Mouse (Mus musculus) myocyte (in vitro differentiated cells): ENCODE data around the gene Frmpd3. TPM values are rescaled to one million over a fixed set of nuclear protein-coding genes. Genes with fewer than 3 reads are reported as not detected.

Experiments used
- H3K27me3 ChIP-seq: one replicate; pipeline ENCODE4 v1.6.1; 2011; ENCODE audit not compliant: control insufficient read depth, insufficient read depth, insufficient read length
- H3K36me3 ChIP-seq: one replicate; pipeline ENCODE4 v1.6.1; 2011; ENCODE audit not compliant: control insufficient read depth, insufficient read depth
- H3K4me2 ChIP-seq: one replicate; pipeline ENCODE4 v1.6.1; 2011; ENCODE audit warnings: low read depth, control low read depth
- H3K4me3 ChIP-seq: one replicate; pipeline ENCODE4 v1.5.1; 2011; ENCODE audit warnings: mild to moderate bottlenecking, control low read depth, moderate library complexity
- H3K79me2 ChIP-seq: one replicate; pipeline ENCODE4 v1.6.1; 2011; ENCODE audit not compliant: control insufficient read depth, insufficient read depth
- H3ac ChIP-seq: one replicate; pipeline ENCODE4 v1.6.1; 2011; ENCODE audit not compliant: control insufficient read depth, insufficient read length
- CEBPB ChIP-seq: IDR thresholded peaks from 2 replicates; pipeline ENCODE4 v1.6.1; 2011; ENCODE audit warnings: mild to moderate bottlenecking, moderate library complexity; ENCODE audit not compliant: poor library complexity, insufficient read depth, severe bottlenecking
- E2F4 ChIP-seq: IDR thresholded peaks from one replicate; pipeline ENCODE4 v1.6.1; 2011; ENCODE audit warnings: mild to moderate bottlenecking, control low read depth, moderate library complexity; ENCODE audit not compliant: insufficient read depth
- MAX ChIP-seq: IDR thresholded peaks from one replicate; pipeline ENCODE4 v1.6.1; 2011; ENCODE audit warnings: low read depth, mild to moderate bottlenecking, control low read depth
- MYOD1 ChIP-seq, 3 experiments: IDR thresholded peaks; one replicate each; pipeline ENCODE4 v1.6.1; 2011; ENCODE audit warnings: control low read depth in 2 of 3, low read depth in 2 of 3, mild to moderate bottlenecking in 2 of 3, moderate library complexity in 1 of 3; ENCODE audit not compliant: insufficient read length in 2 of 3, control insufficient read depth in 1 of 3
- MYOG ChIP-seq, 3 experiments: IDR thresholded peaks; one replicate each; pipeline ENCODE4 v1.6.1; 2011; ENCODE audit warnings: control low read depth in 2 of 3, low read depth in 2 of 3, mild to moderate bottlenecking in 2 of 3; ENCODE audit not compliant: insufficient read length in 2 of 3, control insufficient read depth in 1 of 3, insufficient read depth in 1 of 3
- POLR2A ChIP-seq: IDR thresholded peaks from one replicate; pipeline ENCODE4 v1.6.1; 2011; ENCODE audit warnings: low read depth, mild to moderate bottlenecking, control low read depth, moderate library complexity; ENCODE audit not compliant: insufficient read length
- POLR2AphosphoS2 ChIP-seq: IDR thresholded peaks from one replicate; pipeline ENCODE4 v1.6.1; 2011; ENCODE audit warnings: low read depth, control low read depth; ENCODE audit not compliant: insufficient read length
- REST ChIP-seq: IDR thresholded peaks from one replicate; pipeline ENCODE4 v1.6.1; 2011; ENCODE audit warnings: mild to moderate bottlenecking, control low read depth, moderate library complexity; ENCODE audit not compliant: insufficient read depth, insufficient read length
- SRF ChIP-seq: IDR thresholded peaks from one replicate; pipeline ENCODE4 v1.6.1; 2011; ENCODE audit warnings: low read depth; ENCODE audit not compliant: control insufficient read depth, insufficient read length
- TCF12 ChIP-seq: IDR thresholded peaks from one replicate; pipeline ENCODE4 v1.6.1; 2011; ENCODE audit warnings: mild to moderate bottlenecking, control low read depth; ENCODE audit not compliant: poor library complexity, insufficient read depth, severe bottlenecking
- TCF3 ChIP-seq: IDR thresholded peaks from one replicate; pipeline ENCODE4 v1.6.1; 2011; ENCODE audit warnings: low read depth, control low read depth; ENCODE audit not compliant: insufficient read length
- USF1 ChIP-seq: IDR thresholded peaks from one replicate; pipeline ENCODE4 v1.6.1; 2011; ENCODE audit warnings: low read depth, mild to moderate bottlenecking, control low read depth, moderate library complexity
- polyA plus RNA-seq: library from polyadenylated mRNA; unstranded; fragments of >200 nt; fragmentation: generic; extraction: Trizol; gene quantifications from one replicate; pipeline ENCODE4 v1.2.1, GENCODE M21; 2012; ENCODE audit warnings: missing spikeins

Gene Frmpd3
- polyA plus RNA-seq, 1 experiment = not detected

DNA sequence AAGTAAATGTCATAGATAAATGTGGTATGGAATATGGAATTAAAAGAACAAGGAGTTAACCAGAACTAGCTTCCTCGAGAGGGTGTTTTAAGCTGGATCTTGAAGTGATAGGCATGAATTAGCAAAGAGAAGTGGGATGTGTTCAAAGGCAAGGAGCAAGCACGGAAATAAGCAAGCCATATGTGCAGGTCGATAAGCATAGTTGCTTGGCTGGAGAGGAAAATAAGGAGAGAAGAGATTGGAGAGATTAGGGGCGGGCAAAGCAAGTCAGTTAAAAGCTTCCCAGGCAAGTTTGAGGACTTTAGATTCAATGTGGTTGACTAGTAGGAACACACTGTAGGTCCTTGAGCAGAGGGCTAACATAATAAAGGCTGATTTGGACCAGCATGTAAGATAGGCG, 65.5 kb downstream of the Frmpd3 start:
- Histone ChIP-seq H3ac (no peak overlapping the region), H3K79me2 (no peaks in the 10 kb centered on the region), H3K36me3 (no peaks in the 10 kb centered on the region), H3K27me3 (no peaks in the 10 kb centered on the region), H3K4me2 (no peak overlapping the region), H3K4me3 (no peak overlapping the region)
- TF ChIP-seq POLR2A (no peak), POLR2AphosphoS2 (no peak), REST (no peak), MYOD1 (IDR thresholded peaks at IDR 0.05; ENCODE audit: control insufficient read depth in 1 of 3, insufficient read length in 2 of 3, low read depth in 2 of 3) (no peak), E2F4 (no peak), MAX (no peak)

DNA sequence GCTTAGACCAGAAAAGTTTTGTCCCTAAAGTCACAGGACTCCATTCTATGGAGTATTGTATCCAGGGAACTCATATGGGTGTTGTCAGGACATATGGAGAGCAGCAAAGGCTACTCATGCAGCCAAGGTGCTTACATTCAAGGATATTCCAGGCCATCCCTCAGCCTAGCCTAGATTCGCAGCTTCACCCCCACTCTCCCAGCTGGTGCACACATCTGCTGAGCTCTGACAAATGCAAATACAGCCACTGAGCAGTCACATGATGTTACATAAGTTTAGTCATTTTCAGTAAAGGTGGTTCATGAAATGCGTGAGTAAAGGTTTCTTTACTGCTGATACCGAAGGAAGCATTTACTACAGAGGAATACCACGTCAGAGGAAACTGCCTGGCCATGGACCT, 76.4 kb downstream of the Frmpd3 start:
- no peaks in the 10 kb centered on the region for H3K79me2 ChIP-seq
- H3K36me3 ChIP-seq = no peaks in the 10 kb centered on the region
- H3K4me3 ChIP-seq = no peak overlapping the region
- TF ChIP-seq TCF12 (no peak), USF1 (no peak), E2F4 (no peak), CEBPB (no peak), POLR2A (no peak), MAX (no peak), MYOG (IDR thresholded peaks at IDR 0.05; ENCODE audit: control insufficient read depth in 1 of 3, insufficient read depth in 1 of 3, insufficient read length in 2 of 3, low read depth in 2 of 3) (no peak), SRF (no peak)
- no peak overlapping the region for H3ac ChIP-seq
- H3K4me2 ChIP-seq = no peak overlapping the region
- no peaks in the 10 kb centered on the region for H3K27me3 ChIP-seq

DNA sequence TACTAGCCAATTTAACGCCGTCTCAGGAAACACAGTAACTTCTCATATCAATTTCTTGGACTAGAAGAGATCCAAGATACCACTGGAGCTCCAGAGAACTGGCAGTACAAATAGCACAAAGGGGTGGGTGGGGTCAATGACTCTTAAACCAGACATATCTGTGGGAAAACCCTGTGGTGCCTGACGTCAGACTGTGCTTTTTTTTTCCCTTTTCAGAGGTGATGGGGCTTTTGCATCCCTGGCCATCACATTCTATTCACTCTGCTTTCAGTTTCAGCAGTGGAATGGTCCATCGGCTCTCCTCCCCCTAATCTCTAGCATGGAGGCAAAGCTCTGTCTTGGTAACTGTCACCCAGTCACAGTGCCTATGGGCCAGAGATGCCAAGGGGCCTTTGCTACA, 85.1 kb downstream of the Frmpd3 start:
- H3K4me3 ChIP-seq = no peak overlapping the region
- H3K36me3 ChIP-seq = no peaks in the 10 kb centered on the region
- H3K4me2 ChIP-seq = no peak overlapping the region
- no peaks in the 10 kb centered on the region for H3K27me3 ChIP-seq
- no peak overlapping the region for H3ac ChIP-seq
- TF ChIP-seq POLR2A (no peak), E2F4 (no peak), POLR2AphosphoS2 (no peak), MYOD1 (IDR thresholded peaks at IDR 0.05; ENCODE audit: control insufficient read depth in 1 of 3, insufficient read length in 2 of 3, low read depth in 2 of 3) (no peak), TCF12 (no peak), USF1 (no peak), TCF3 (no peak), SRF (no peak), MAX (no peak), MYOG (IDR thresholded peaks at IDR 0.05; ENCODE audit: control insufficient read depth in 1 of 3, insufficient read depth in 1 of 3, insufficient read length in 2 of 3, low read depth in 2 of 3) (no peak), REST (no peak), CEBPB (no peak)
- no peaks in the 10 kb centered on the region for H3K79me2 ChIP-seq

DNA sequence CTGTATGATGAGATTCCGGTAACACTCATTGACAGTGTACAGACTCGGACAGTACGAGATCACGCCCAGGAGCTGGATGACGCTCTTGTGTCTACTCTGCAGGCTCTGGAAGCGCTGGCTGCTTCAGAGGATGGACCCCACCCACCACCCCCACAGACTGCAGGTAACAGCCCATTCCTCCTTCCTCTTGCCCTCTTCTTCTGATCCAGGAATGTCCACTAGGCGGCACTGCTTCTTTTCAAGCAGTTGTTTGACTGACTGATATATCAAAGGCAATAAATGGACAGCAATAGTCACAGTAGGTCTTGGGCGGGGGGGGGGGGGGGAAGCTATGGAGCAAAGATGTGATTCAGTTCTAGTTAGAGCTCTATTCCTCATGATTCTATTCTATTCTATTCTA, 86.2 kb downstream of the Frmpd3 start:
- Histone ChIP-seq H3K4me2 (no peak overlapping the region), H3ac (no peak overlapping the region), H3K27me3 (no peaks in the 10 kb centered on the region), H3K36me3 (no peaks in the 10 kb centered on the region), H3K79me2 (no peaks in the 10 kb centered on the region), H3K4me3 (no peak overlapping the region)
- no peak for TF ChIP-seq POLR2AphosphoS2
- TF ChIP-seq TCF3 = no peak
- TF ChIP-seq CEBPB = no peak
- no peak for TF ChIP-seq SRF
- no peak for TF ChIP-seq MYOG (IDR thresholded peaks at IDR 0.05; ENCODE audit: control insufficient read depth in 1 of 3, insufficient read depth in 1 of 3, insufficient read length in 2 of 3, low read depth in 2 of 3)
- no peak for TF ChIP-seq POLR2A
- TF ChIP-seq USF1 = no peak
- TF ChIP-seq E2F4 = no peak
- no peak for TF ChIP-seq MAX
- TF ChIP-seq MYOD1 (IDR thresholded peaks at IDR 0.05; ENCODE audit: control insufficient read depth in 1 of 3, insufficient read length in 2 of 3, low read depth in 2 of 3) = no peak
- TF ChIP-seq REST = no peak
- TF ChIP-seq TCF12 = no peak

DNA sequence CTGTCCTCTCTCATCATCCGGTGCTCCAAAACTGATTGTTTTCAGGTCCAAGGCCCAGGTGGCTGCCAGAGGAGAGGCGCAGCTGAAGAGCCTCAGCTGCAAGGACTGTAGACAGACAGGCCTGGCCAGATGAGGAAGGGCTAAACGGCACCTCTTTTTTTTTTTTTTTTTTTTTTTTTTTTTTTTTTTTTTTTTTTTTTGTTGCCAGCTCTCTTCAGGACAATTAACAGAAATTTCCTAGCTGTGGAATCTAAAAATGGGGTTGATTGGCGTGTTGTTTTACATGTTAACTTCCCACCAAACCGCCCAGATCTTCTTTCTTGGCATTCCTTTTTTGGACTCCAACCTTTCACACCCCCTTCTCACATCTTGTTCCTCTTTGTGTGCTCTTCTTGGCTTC, 87.9 kb downstream of the Frmpd3 start:
- TF ChIP-seq MYOG (IDR thresholded peaks at IDR 0.05; ENCODE audit: control insufficient read depth in 1 of 3, insufficient read depth in 1 of 3, insufficient read length in 2 of 3, low read depth in 2 of 3) = no peak
- H3K79me2 ChIP-seq = no peaks in the 10 kb centered on the region
- H3K4me3 ChIP-seq = no peak overlapping the region
- H3K27me3 ChIP-seq = no peaks in the 10 kb centered on the region
- H3K36me3 ChIP-seq = no peaks in the 10 kb centered on the region
- no peak overlapping the region for H3ac ChIP-seq
- no peak overlapping the region for H3K4me2 ChIP-seq
